Comparison of ENCODE assay signal across 12 mouse cellular contexts in the genomic region with DNA sequence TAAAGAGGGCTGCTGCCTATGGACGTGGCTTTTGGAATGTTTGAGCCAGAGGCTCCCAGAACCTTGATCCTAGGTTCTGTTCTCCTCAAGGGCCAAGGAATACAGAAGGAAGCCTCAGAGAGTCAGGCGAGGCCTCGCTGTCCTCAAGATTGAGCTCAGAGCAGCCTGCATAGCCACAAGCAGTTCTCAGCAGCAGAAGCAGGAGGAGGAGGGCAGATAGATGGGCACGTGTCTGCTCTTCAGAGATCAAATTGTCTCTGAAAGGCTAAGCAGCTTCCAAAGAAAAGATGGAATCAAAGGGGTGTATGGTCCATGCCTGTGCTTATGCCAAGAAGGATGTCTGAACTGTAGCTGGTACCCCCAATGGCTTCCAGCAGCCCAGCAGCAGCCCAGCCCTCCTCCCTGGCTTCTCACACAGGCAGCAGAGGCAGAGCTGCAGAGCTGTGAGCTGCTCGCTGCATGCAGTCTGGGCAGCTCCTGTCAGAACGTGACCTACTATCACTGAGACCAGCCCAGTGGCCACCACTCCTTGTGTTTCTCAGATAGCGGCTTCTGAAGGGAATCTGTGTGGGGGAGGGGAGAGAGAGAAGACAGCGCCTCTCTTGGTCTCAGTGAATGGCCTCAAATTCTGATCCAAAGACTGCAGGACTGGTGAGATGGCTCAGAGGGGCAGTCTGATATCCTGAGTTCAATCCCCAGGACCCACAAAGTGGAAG. TPM values are rescaled to one million over a fixed set of nuclear protein-coding genes. Genes with fewer than 3 reads are reported as not detected.
DNase-seq lines count a peak whose midpoint lies in the region; ATAC-seq and TF ChIP-seq lines count a peak whose summit lies in the region.
"Had no signal": no experiment of that assay in that cellular context is flagged by ENCODE, and none has a peak within 500 bp of the region (broad histone marks: within the 10 kb centered on the region; RNA-seq: fewer than 3 reads in every experiment).

No protein-coding gene starts in this region.

- no peak for DNase-seq in gastrocnemius, adult 2 months
- no peak for DNase-seq in gastrocnemius, postnatal 10 days
- no peak for DNase-seq in stomach, postnatal 0 days (ENCODE audit: low spot score)
- DNase-seq in lung, postnatal 0 days (ENCODE audit: low spot score): no peak
- no peak for DNase-seq in urinary bladder, postnatal 14 days (ENCODE audit: low spot score)
- DNase-seq: cerebellum, adult 2 months; kidney, adult 9 months had no signal

- H3K4me3 ChIP-seq in gastrocnemius, adult 2 months: no peak overlapping the region
- H3K4me3 ChIP-seq in stomach, embryonic 14.5 days (ENCODE audit: low read depth, low read length): no peak overlapping the region
- H3K4me3 ChIP-seq in stomach, postnatal 0 days (ENCODE audit: low read depth, low read length): no peak overlapping the region
- peak overlapping the region; percentile 62 for H3K4me3 ChIP-seq in megakaryocyte, embryonic 14.5 days (replicated peaks)
- H3K4me3 ChIP-seq in lung, postnatal 0 days (ENCODE audit: low read depth, low read length): no peak overlapping the region
- H3K4me3 ChIP-seq: limb, embryonic 12.5 days; myocyte had no signal

- ATAC-seq in stomach, embryonic 14.5 days (ENCODE audit: insufficient number of reproducible peaks, insufficient read depth, low FRiP score, low read depth): peak; percentile 54; the same call in 1 of the 2 replicates
- ATAC-seq in stomach, postnatal 0 days (ENCODE audit: low FRiP score, low TSS enrichment): no peak
- no peak for ATAC-seq in monocyte, adult 5-6 weeks (replicated peaks; ENCODE audit: insufficient number of reproducible peaks, low FRiP score, low TSS enrichment, poor library complexity, severe bottlenecking)
- no peak for ATAC-seq in lung, postnatal 0 days

- no peaks in the 10 kb centered on the region for H3K27me3 ChIP-seq in stomach, embryonic 14.5 days (ENCODE audit: control insufficient read depth, insufficient read depth, low read length)
- peaks cover 2% of the 10 kb centered on the region; the same call in 1 of the 2 replicates for H3K27me3 ChIP-seq in stomach, postnatal 0 days (ENCODE audit: control insufficient read depth, insufficient read depth, low read length)
- peaks cover 70% of the 10 kb centered on the region for H3K27me3 ChIP-seq in megakaryocyte, embryonic 14.5 days (replicated peaks)
- no peaks in the 10 kb centered on the region for H3K27me3 ChIP-seq in lung, postnatal 0 days (replicated peaks; ENCODE audit: insufficient read depth, low read length)

- intact Hi-C loops in gastrocnemius, adult 2 months (cut with DNase I): no loop called here

- no peak overlapping the region for H3K9ac ChIP-seq in stomach, embryonic 14.5 days (replicated peaks; ENCODE audit: low read depth, low read length)
- no peak overlapping the region for H3K9ac ChIP-seq in stomach, postnatal 0 days (ENCODE audit: low read length)
- no peak overlapping the region for H3K9ac ChIP-seq in lung, postnatal 0 days (replicated peaks; ENCODE audit: low read depth)
- H3K9ac ChIP-seq: limb, embryonic 12.5 days had no signal

- no peak for TF ChIP-seq EP300 in stomach, postnatal 0 days (optimal IDR thresholded peaks at IDR 0.05)
- no peak for TF ChIP-seq EP300 in lung, postnatal 0 days (IDR thresholded peaks at IDR 0.05)

- no peak for TF ChIP-seq CTCF in gastrocnemius, adult 2 months (IDR thresholded peaks at IDR 0.05)
- TF ChIP-seq CTCF in stomach, postnatal 0 days (IDR thresholded peaks at IDR 0.05; ENCODE audit: low read depth): no peak
- no peak for TF ChIP-seq CTCF in lung, postnatal 0 days (IDR thresholded peaks at IDR 0.05)

- 47% methylated on average over 8 of the region's 8 CpGs for WGBS in stomach, embryonic 14.5 days
- 57% methylated on average over 8 of the region's 8 CpGs for WGBS in stomach, postnatal 0 days
- 53% methylated on average over 8 of the region's 8 CpGs for WGBS in lung, postnatal 0 days

- H3K4me2 ChIP-seq in stomach, embryonic 14.5 days (replicated peaks; ENCODE audit: low read depth, low read length): no peak overlapping the region
- H3K4me2 ChIP-seq in stomach, postnatal 0 days (replicated peaks; ENCODE audit: low read depth): no peak overlapping the region
- H3K4me2 ChIP-seq in lung, postnatal 0 days (replicated peaks; ENCODE audit: low read depth, low read length): no peak overlapping the region
- H3K4me2 ChIP-seq: limb, embryonic 12.5 days had no signal

- peak overlapping the region; percentile 57 for H3K27ac ChIP-seq in gastrocnemius, adult 2 months
- no peak overlapping the region for H3K27ac ChIP-seq in stomach, embryonic 14.5 days (ENCODE audit: low read length)
- H3K27ac ChIP-seq in stomach, postnatal 0 days (replicated peaks): no peak overlapping the region
- no peak overlapping the region for H3K27ac ChIP-seq in lung, postnatal 0 days (ENCODE audit: low read length)
- H3K27ac ChIP-seq: limb, embryonic 12.5 days had no signal

- peaks cover 17% of the 10 kb centered on the region for H3K4me1 ChIP-seq in stomach, embryonic 14.5 days (ENCODE audit: control insufficient read depth, insufficient read depth, low read length)
- no peaks in the 10 kb centered on the region for H3K4me1 ChIP-seq in stomach, postnatal 0 days (replicated peaks; ENCODE audit: control insufficient read depth, insufficient read depth)
- peaks cover 31% of the 10 kb centered on the region for H3K4me1 ChIP-seq in megakaryocyte, embryonic 14.5 days
- H3K4me1 ChIP-seq in lung, postnatal 0 days (ENCODE audit: insufficient read depth, low read depth, low read length): no peaks in the 10 kb centered on the region

- no peaks in the 10 kb centered on the region for H3K36me3 ChIP-seq in stomach, embryonic 14.5 days (ENCODE audit: control insufficient read depth, insufficient read depth, low read length)
- H3K36me3 ChIP-seq in stomach, postnatal 0 days (ENCODE audit: control insufficient read depth, insufficient read depth, low read length): no peaks in the 10 kb centered on the region
- no peaks in the 10 kb centered on the region for H3K36me3 ChIP-seq in megakaryocyte, embryonic 14.5 days (replicated peaks; ENCODE audit: low read length)
- H3K36me3 ChIP-seq in lung, postnatal 0 days (ENCODE audit: insufficient read depth, low read length): no peaks in the 10 kb centered on the region
- H3K36me3 ChIP-seq: limb, embryonic 12.5 days had no signal

- H3K9me3 ChIP-seq in stomach, embryonic 14.5 days (ENCODE audit: control insufficient read depth, low read depth, low read length): no peaks in the 10 kb centered on the region
- no peaks in the 10 kb centered on the region for H3K9me3 ChIP-seq in stomach, postnatal 0 days (ENCODE audit: control insufficient read depth, low read length)
- no peaks in the 10 kb centered on the region for H3K9me3 ChIP-seq in megakaryocyte, embryonic 14.5 days
- H3K9me3 ChIP-seq in lung, postnatal 0 days (ENCODE audit: low read length): no peaks in the 10 kb centered on the region
- H3K9me3 ChIP-seq: limb, embryonic 12.5 days had no signal

RNA-seq across cellular contexts. Expression of a gene that starts 29.8 kb away (rescaled TPM):
- total RNA-seq in gastrocnemius, adult 2 months (2021): under 1 TPM; 0.17 to 0.38 TPM
- 1 to 10 TPM; 1.6 to 1.9 TPM for total RNA-seq in gastrocnemius, postnatal 10 days (2021)
- polyA plus RNA-seq in stomach, embryonic 14.5 days (2014; fragmentation: Nextera tagmentation; extraction: Ambion mirVana): 0.80 and 1.5 TPM in 2 replicates
- 0.24 and 0.52 TPM in 2 replicates for polyA plus RNA-seq in stomach, postnatal 0 days (2015; fragmentation: Nextera tagmentation; extraction: Ambion mirVana)
- not detected in 2 replicates for polyA plus RNA-seq in megakaryocyte, embryonic 14.5 days (2012; ENCODE audit: insufficient read depth, low replicate concordance)
- 43.0 to 147 TPM (median 60.9 TPM) in 3 replicates for total RNA-seq in monocyte, adult 5-6 weeks (2017)
- polyA plus RNA-seq in lung, postnatal 0 days (2015; fragmentation: Nextera tagmentation; extraction: Ambion mirVana): 1.3 and 1.5 TPM in 2 replicates
- polyA plus RNA-seq: myocyte had no signal

RNA-seq across cellular contexts. Expression of a gene that starts 54.8 kb away (rescaled TPM):
- 10 to 100 TPM; 46.2 to 67.4 TPM for total RNA-seq in gastrocnemius, adult 2 months (2021)
- 10 to 100 TPM; 37.2 to 42.5 TPM for total RNA-seq in gastrocnemius, postnatal 10 days (2021)
- polyA plus RNA-seq in stomach, embryonic 14.5 days (2014; fragmentation: Nextera tagmentation; extraction: Ambion mirVana): 62.0 and 63.4 TPM in 2 replicates
- polyA plus RNA-seq in stomach, postnatal 0 days (2015; fragmentation: Nextera tagmentation; extraction: Ambion mirVana): 139 and 140 TPM in 2 replicates
- 254 and 485 TPM in 2 replicates for polyA plus RNA-seq in megakaryocyte, embryonic 14.5 days (2012; ENCODE audit: insufficient read depth, low replicate concordance)
- 97.4 to 180 TPM (median 175 TPM) in 3 replicates for total RNA-seq in monocyte, adult 5-6 weeks (2017)
- polyA plus RNA-seq in lung, postnatal 0 days (2015; fragmentation: Nextera tagmentation; extraction: Ambion mirVana): 123 and 148 TPM in 2 replicates
